Comparison of ENCODE assay signal across 17 mouse cellular contexts in genomic region chr16:75155441-75156038, GRCm38 (mm10).
"Had no signal": no experiment of that assay in that cellular context is flagged by ENCODE, and none has a peak within 500 bp of the region (broad histone marks: within the 10 kb centered on the region; RNA-seq: fewer than 3 reads in every experiment).

No protein-coding gene starts in this region.

- H3K4me3 ChIP-seq: liver, embryonic 13.5 days; midbrain, embryonic 12.5 days had no signal

- H3K27me3 ChIP-seq: liver, embryonic 13.5 days; midbrain, embryonic 12.5 days had no signal

- H3K9ac ChIP-seq: liver, embryonic 13.5 days; liver, postnatal 0 days; midbrain, embryonic 12.5 days had no signal

- H3K36me3 ChIP-seq: liver, embryonic 13.5 days; midbrain, embryonic 12.5 days had no signal

- ATAC-seq: hindbrain, postnatal 0 days; liver, postnatal 0 days had no signal

- H3K9me3 ChIP-seq: liver, embryonic 13.5 days; midbrain, embryonic 12.5 days had no signal

- H3K4me2 ChIP-seq: liver, embryonic 13.5 days; midbrain, embryonic 12.5 days had no signal

- DNase-seq: kidney, adult 11 months; kidney, adult 9 months; kidney, postnatal 36 days; layer of hippocampus, adult 9-11 months; layer of hippocampus, postnatal 36 days; liver; liver, embryonic 13.5 days; liver, postnatal 0 days; lung, postnatal 14 days; right cerebral cortex, postnatal 25 days; thymus, adult 18-20 months; thymus, postnatal 25 days had no signal

- H3K27ac ChIP-seq: hindbrain, postnatal 0 days; kidney, postnatal 0 days; liver, embryonic 13.5 days; macrophage; midbrain, embryonic 12.5 days; stomach, postnatal 0 days had no signal

- H3K4me1 ChIP-seq: liver, embryonic 13.5 days; midbrain, embryonic 12.5 days had no signal
